Mouse (Mus musculus): ENCODE data around the gene Retsat. TPM values are rescaled to one million over a fixed set of nuclear protein-coding genes. Genes with fewer than 3 reads are reported as not detected.

Retsat gene
- polyA plus RNA-seq, 1 experiment from 2014 or later: 20.1 TPM

Other genes starting within 250 kb of the Retsat start
- gene Tmem150a, start 243.0 kb upstream of the Retsat start, polyA plus RNA-seq (2015; fragmentation: Nextera tagmentation; extraction: Ambion mirVana): 15.8 and 16.8 TPM in 2 replicates
- gene Rnf181, start 231.5 kb upstream of the Retsat start, polyA plus RNA-seq (2015; fragmentation: Nextera tagmentation; extraction: Ambion mirVana): 149 and 152 TPM in 2 replicates
- gene Vamp5, start 218.0 kb upstream of the Retsat start, polyA plus RNA-seq (2015; fragmentation: Nextera tagmentation; extraction: Ambion mirVana): 43.0 and 46.3 TPM in 2 replicates
- gene Vamp8, start 207.8 kb upstream of the Retsat start, polyA plus RNA-seq (2015; fragmentation: Nextera tagmentation; extraction: Ambion mirVana): 217 and 246 TPM in 2 replicates
- 38.7 and 42.6 TPM in 2 replicates for gene Ggcx, start 184.2 kb upstream of the Retsat start, polyA plus RNA-seq (2015; fragmentation: Nextera tagmentation; extraction: Ambion mirVana)
- gene Mat2a, start 158.9 kb upstream of the Retsat start, polyA plus RNA-seq (2015; fragmentation: Nextera tagmentation; extraction: Ambion mirVana): 336 and 340 TPM in 2 replicates
- gene Sh2d6, start 76.8 kb upstream of the Retsat start, polyA plus RNA-seq (2015; fragmentation: Nextera tagmentation; extraction: Ambion mirVana): not detected in 2 replicates
- gene Capg, start 54.1 kb upstream of the Retsat start, polyA plus RNA-seq (2015; fragmentation: Nextera tagmentation; extraction: Ambion mirVana): 75.8 and 82.9 TPM in 2 replicates
- gene Elmod3, start 62 bp upstream of the Retsat start, polyA plus RNA-seq (2015; fragmentation: Nextera tagmentation; extraction: Ambion mirVana): 17.5 and 20.0 TPM in 2 replicates
- gene Tgoln1, start 18.5 kb downstream of the Retsat start, polyA plus RNA-seq (2015; fragmentation: Nextera tagmentation; extraction: Ambion mirVana): 45.6 and 46.8 TPM in 2 replicates
- gene Tcf7l1, start 190.8 kb downstream of the Retsat start, polyA plus RNA-seq (2015; fragmentation: Nextera tagmentation; extraction: Ambion mirVana): 29.2 and 31.9 TPM in 2 replicates

Measured in lung, embryonic 16.5 days (tissue).